ENCODE assay signal across 14 mouse cellular contexts in the genomic region with DNA sequence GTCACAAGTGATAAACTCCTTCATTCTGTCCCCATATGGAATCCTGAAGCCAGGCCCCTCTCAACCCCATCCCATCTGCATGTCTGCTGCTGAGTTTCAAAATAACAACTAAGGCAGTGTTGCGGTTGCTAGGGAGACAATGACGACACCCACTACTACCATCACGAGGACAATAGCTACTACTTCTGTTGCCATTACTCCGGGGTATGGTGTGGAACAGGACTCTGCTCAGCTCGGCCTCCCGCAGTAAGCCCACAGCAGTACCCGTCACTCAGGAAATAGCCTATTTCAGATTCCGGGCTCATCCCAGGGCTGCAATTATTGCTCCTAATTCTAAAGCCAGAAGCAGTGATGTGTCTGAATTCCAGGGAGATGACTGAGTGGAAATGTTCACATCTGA.
DNase-seq lines count a peak whose midpoint lies in the region; ATAC-seq lines count a peak whose summit lies in the region.
"Had no signal": no experiment of that assay in that cellular context is flagged by ENCODE, and none has a peak within 500 bp of the region (broad histone marks: within the 10 kb centered on the region; RNA-seq: fewer than 3 reads in every experiment).

No protein-coding gene starts in this region.

- no peaks in the 10 kb centered on the region for H3K27me3 ChIP-seq in embryonic facial prominence, embryonic 10.5 days (replicated peaks; ENCODE audit: low read depth, poor library complexity, severe bottlenecking)
- H3K27me3 ChIP-seq in neural tube, embryonic 14.5 days (ENCODE audit: control insufficient read depth, insufficient read depth, low read length): no peaks in the 10 kb centered on the region
- H3K27me3 ChIP-seq: stomach, embryonic 15.5 days had no signal

- no peak overlapping the region for H3K4me3 ChIP-seq in embryonic facial prominence, embryonic 10.5 days
- H3K4me3 ChIP-seq in neural tube, embryonic 14.5 days (ENCODE audit: low read depth, low read length): no peak overlapping the region
- H3K4me3 ChIP-seq: myocyte; stomach, embryonic 15.5 days had no signal

- peaks cover 11% of the 10 kb centered on the region for H3K4me1 ChIP-seq in embryonic facial prominence, embryonic 10.5 days
- peaks cover 24% of the 10 kb centered on the region for H3K4me1 ChIP-seq in neural tube, embryonic 14.5 days (ENCODE audit: control insufficient read depth, insufficient read depth, low read length)
- H3K4me1 ChIP-seq: stomach, embryonic 15.5 days had no signal

- DNase-seq in layer of hippocampus, adult 11-12 months (ENCODE audit: low spot score): peak; percentile 58
- no peak for DNase-seq in layer of hippocampus, postnatal 25 days (ENCODE audit: extremely low spot score in 1 of 2, low spot score in 1 of 2)
- DNase-seq in embryonic facial prominence, embryonic 10.5 days (ENCODE audit: low spot score): peak; percentile 16
- peak; percentile 48 to 65 for DNase-seq in layer of hippocampus, adult 8-10 months (ENCODE audit: low spot score in 2 of 2)
- DNase-seq in kidney, postnatal 10 days: no peak
- DNase-seq in testis, postnatal 14 days (ENCODE audit: low spot score): no peak
- DNase-seq: cerebellum, adult 9-10 months; kidney, postnatal 4 days had no signal

- no peaks in the 10 kb centered on the region for H3K9me3 ChIP-seq in embryonic facial prominence, embryonic 10.5 days
- no peaks in the 10 kb centered on the region for H3K9me3 ChIP-seq in neural tube, embryonic 14.5 days (ENCODE audit: control insufficient read depth, low read length)
- H3K9me3 ChIP-seq: stomach, embryonic 15.5 days had no signal

- no peak overlapping the region for H3K9ac ChIP-seq in neural tube, embryonic 14.5 days (replicated peaks; ENCODE audit: low read depth, low read length)
- H3K9ac ChIP-seq: liver, embryonic 14.5 days; stomach, embryonic 15.5 days had no signal

- 40% methylated on average over 8 of the region's 8 CpGs for WGBS in embryonic facial prominence, embryonic 10.5 days
- WGBS in neural tube, embryonic 14.5 days: 11% methylated on average over 8 of the region's 8 CpGs

- H3K36me3 ChIP-seq in embryonic facial prominence, embryonic 10.5 days (replicated peaks): no peaks in the 10 kb centered on the region
- no peaks in the 10 kb centered on the region for H3K36me3 ChIP-seq in neural tube, embryonic 14.5 days (ENCODE audit: control insufficient read depth, insufficient read depth, low read length)
- H3K36me3 ChIP-seq: stomach, embryonic 15.5 days had no signal

- peak; percentile 70 for ATAC-seq in neural tube, embryonic 14.5 days (ENCODE audit: low read depth)
- no peak; the same call in 1 of the 2 replicates for ATAC-seq in cerebellum, adult (ENCODE audit: insufficient number of reproducible peaks, low FRiP score, low TSS enrichment)
- ATAC-seq: activated CD4-positive, CD25-positive, alpha-beta regulatory T cell, adult 4 months had no signal

- H3K27ac ChIP-seq in embryonic facial prominence, embryonic 10.5 days (replicated peaks): no peak overlapping the region
- H3K27ac ChIP-seq in neural tube, embryonic 14.5 days (ENCODE audit: low read depth, low read length): peak overlapping the region; percentile 12; the same call in 1 of the 2 replicates
- H3K27ac ChIP-seq: liver, embryonic 14.5 days; stomach, embryonic 15.5 days had no signal

- H3K4me2 ChIP-seq in neural tube, embryonic 14.5 days (ENCODE audit: low read depth, low read length): peak overlapping the region; percentile 6; the same call in 1 of the 2 replicates
- H3K4me2 ChIP-seq: stomach, embryonic 15.5 days had no signal

Comparison
In these comparisons a context has a peak if more than half of its experiments do, and no peak if none do; other contexts are left out.
1. DNase-seq: peak in layer of hippocampus, adult 11-12 months (single experiment), embryonic facial prominence, embryonic 10.5 days (single experiment) and layer of hippocampus, adult 8-10 months (2 of 2); none in layer of hippocampus, postnatal 25 days (0 of 2), kidney, postnatal 10 days (single experiment) and testis, postnatal 14 days (single experiment).